Mouse (Mus musculus) embryonic facial prominence, embryonic 11.5 days (tissue): Measurements from ENCODE around the gene Papln. TPM values are rescaled to one million over a fixed set of nuclear protein-coding genes. Genes with fewer than 3 reads are reported as not detected.

ENCODE experiments used
- polyA plus RNA-seq: library from polyadenylated mRNA; unstranded; fragments of >200 nt; fragmentation: Nextera tagmentation; extraction: Ambion mirVana; gene quantifications from 2 replicates; pipeline ENCODE4 v1.2.1, GENCODE M21; 2014

The Papln gene
- polyA plus RNA-seq, 1 experiment from 2014 or later = not detected

Other genes starting within 250 kb of the Papln start
- 27.2 and 28.8 TPM in 2 replicates for gene Dcaf4, start 243.2 kb upstream of the Papln start, polyA plus RNA-seq
- 16.7 and 17.0 TPM in 2 replicates for gene Zfyve1, start 166.4 kb upstream of the Papln start, polyA plus RNA-seq
- 254 and 265 TPM in 2 replicates for gene Rbm25, start 132.4 kb upstream of the Papln start, polyA plus RNA-seq
- 69.8 and 70.8 TPM in 2 replicates for gene Psen1, start 75.5 kb upstream of the Papln start, polyA plus RNA-seq
- 30.7 and 36.0 TPM in 2 replicates for gene Numb, start 158.3 kb downstream of the Papln start, polyA plus RNA-seq
- gene Riox1, start 187.0 kb downstream of the Papln start, polyA plus RNA-seq = 15.0 and 17.4 TPM in 2 replicates
- not detected in 2 replicates for gene Heatr4, start 221.2 kb downstream of the Papln start, polyA plus RNA-seq
- gene Acot2, start 224.2 kb downstream of the Papln start, polyA plus RNA-seq = 10.8 and 12.9 TPM in 2 replicates
- gene Acot1, start 245.9 kb downstream of the Papln start, polyA plus RNA-seq = 36.0 and 41.3 TPM in 2 replicates